Mouse (Mus musculus) testis, adult 2 months (tissue): ENCODE data around the gene Phf14. TPM values are rescaled to one million over a fixed set of nuclear protein-coding genes. Genes with fewer than 3 reads are reported as not detected.

Experiments used
- H3K27ac ChIP-seq: fragments of 200-500 bp; 2 replicates; pipeline ENCODE4 v1.5.1; 2012; ENCODE audit warnings: low read depth, low read length; ENCODE audit not compliant: control insufficient read depth, insufficient read depth
- H3K27me3 ChIP-seq: fragments of 200-500 bp; 2 replicates; pipeline ENCODE4 v1.6.1; 2012; ENCODE audit warnings: mild to moderate bottlenecking, low read length, moderate library complexity; ENCODE audit not compliant: control insufficient read depth, insufficient read depth
- H3K36me3 ChIP-seq: fragments of 200-500 bp; 2 replicates; pipeline ENCODE4 v1.6.1; 2012; ENCODE audit warnings: mild to moderate bottlenecking, low read length; ENCODE audit not compliant: control insufficient read depth, insufficient read depth
- H3K4me1 ChIP-seq: fragments of 200-500 bp; 2 replicates; pipeline ENCODE4 v1.6.1; 2012; ENCODE audit warnings: low read length; ENCODE audit not compliant: control insufficient read depth, insufficient read depth
- H3K4me3 ChIP-seq: fragments of 200-500 bp; 2 replicates; pipeline ENCODE4 v1.5.1; 2012; ENCODE audit warnings: low read depth, mild to moderate bottlenecking, low read length, moderate library complexity, mixed read lengths; ENCODE audit not compliant: control insufficient read depth
- CTCF ChIP-seq: fragments of 200-500 bp; IDR thresholded peaks from 2 replicates; pipeline ENCODE4 v1.5.1; 2012; ENCODE audit warnings: low read depth, mild to moderate bottlenecking, inconsistent platforms, low read length, moderate library complexity; ENCODE audit not compliant: control insufficient read depth, insufficient read depth, insufficient replicate concordance
- POLR2A ChIP-seq: fragments of 200-500 bp; IDR thresholded peaks from 2 replicates; pipeline ENCODE4 v1.6.1; 2012; ENCODE audit warnings: low read depth, mild to moderate bottlenecking, inconsistent platforms, low read length, moderate library complexity; ENCODE audit not compliant: control insufficient read depth
- polyA plus RNA-seq: library from polyadenylated mRNA; depleted of rRNA; stranded (reverse); fragments of >200 nt; gene quantifications from 2 replicates; pipeline ENCODE4 v1.2.3, GENCODE M21; 2012

Gene Phf14
- polyA plus RNA-seq, 1 experiment, result 5.7 TPM

- no peaks in the 10 kb centered on the region for H3K27me3 ChIP-seq
- H3K4me3 ChIP-seq, result no peak overlapping the region
- no peaks in the 10 kb centered on the region for H3K36me3 ChIP-seq
- no peak overlapping the region for H3K27ac ChIP-seq
- TF ChIP-seq CTCF (no peak), POLR2A (no peak)
- no peaks in the 10 kb centered on the region for H3K4me1 ChIP-seq
Observed at GRCm38 (mm10) chr6:12058717-12059116, 151.1 kb downstream of the Phf14 start.

DNA sequence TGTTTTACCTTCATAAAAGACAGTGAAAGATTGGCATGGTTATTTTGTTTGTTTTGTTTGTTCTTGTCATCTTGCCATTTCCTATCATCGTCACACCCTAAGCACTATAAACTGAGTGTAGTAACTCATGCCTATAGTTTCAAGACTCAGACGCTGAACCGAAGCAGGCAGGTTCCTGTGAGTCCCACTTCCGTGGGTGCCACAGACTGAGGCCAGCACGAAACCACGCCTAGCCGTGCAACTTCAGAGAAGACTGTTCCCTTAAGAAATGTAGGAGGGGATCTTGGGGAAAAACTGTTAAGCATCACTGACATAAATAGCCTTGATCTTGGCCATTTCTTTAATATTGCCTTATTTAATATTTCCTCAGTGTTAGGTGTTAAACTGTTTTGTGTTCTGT, 152.4 kb downstream of the Phf14 start:
- TF ChIP-seq CTCF (no peak), POLR2A (no peak)
- no peak overlapping the region for H3K27ac ChIP-seq
- no peak overlapping the region for H3K4me3 ChIP-seq
- H3K27me3 ChIP-seq, result no peaks in the 10 kb centered on the region
- no peaks in the 10 kb centered on the region for H3K4me1 ChIP-seq
- no peaks in the 10 kb centered on the region for H3K36me3 ChIP-seq

DNA sequence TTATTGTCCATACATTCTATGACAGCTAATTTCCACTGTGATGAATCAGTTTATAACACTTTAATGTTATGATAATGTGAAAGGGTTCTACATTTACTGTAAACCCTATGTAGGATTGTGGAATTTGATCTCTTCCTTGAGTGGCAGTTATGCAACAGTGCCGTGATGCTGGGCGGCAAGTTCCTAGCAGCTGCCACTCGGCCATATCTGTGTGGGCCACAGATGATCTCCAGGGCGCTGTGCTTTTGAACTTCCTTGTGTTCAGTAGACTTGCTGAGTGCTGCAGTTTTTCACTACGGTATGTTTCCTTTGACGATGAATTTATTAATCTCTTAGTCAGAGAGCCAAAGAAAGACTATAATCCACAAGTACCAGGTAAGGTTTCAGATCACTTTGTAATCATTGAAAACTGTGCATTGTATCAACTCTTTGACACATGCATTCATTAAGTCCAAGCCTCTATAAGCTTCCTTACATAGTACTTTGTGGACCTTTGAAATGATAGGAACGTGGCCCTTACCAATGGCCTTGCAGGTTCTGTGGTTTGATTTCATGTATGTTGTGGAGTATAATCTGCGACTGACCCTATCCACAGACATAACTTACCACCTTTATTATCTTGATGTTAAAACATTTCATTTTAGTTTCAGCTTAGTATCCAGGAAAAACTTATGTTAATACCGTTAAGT, 153.0 kb downstream of the Phf14 start:
- TF ChIP-seq POLR2A (no peak), CTCF (no peak)
- Histone ChIP-seq H3K27ac (no peak overlapping the region), H3K27me3 (no peaks in the 10 kb centered on the region), H3K4me1 (no peaks in the 10 kb centered on the region), H3K4me3 (no peak overlapping the region), H3K36me3 (no peaks in the 10 kb centered on the region)

DNA sequence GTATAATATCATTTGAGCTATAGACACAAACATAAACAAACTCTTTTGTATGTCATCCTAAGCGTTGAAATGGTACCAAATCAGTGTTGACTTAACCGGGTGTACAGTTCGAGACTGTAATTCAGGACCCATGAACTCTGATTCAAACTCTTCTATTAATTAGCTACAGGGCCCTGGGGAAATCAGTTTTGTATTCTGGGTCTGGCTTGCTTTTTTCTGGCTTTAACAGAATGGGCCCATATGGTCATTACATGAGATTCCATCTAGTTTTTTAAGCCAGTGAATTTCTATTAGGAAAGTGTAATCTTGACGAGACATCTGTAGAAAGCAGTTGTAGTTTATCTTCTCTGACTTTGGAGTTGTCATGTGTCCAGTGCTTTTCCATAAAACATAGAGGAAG, 160.3 kb downstream of the Phf14 start:
- no peak overlapping the region for H3K27ac ChIP-seq
- no peaks in the 10 kb centered on the region for H3K36me3 ChIP-seq
- no peaks in the 10 kb centered on the region for H3K27me3 ChIP-seq
- H3K4me3 ChIP-seq, result no peak overlapping the region
- TF ChIP-seq POLR2A (no peak), CTCF (no peak)
- H3K4me1 ChIP-seq, result no peaks in the 10 kb centered on the region

DNA sequence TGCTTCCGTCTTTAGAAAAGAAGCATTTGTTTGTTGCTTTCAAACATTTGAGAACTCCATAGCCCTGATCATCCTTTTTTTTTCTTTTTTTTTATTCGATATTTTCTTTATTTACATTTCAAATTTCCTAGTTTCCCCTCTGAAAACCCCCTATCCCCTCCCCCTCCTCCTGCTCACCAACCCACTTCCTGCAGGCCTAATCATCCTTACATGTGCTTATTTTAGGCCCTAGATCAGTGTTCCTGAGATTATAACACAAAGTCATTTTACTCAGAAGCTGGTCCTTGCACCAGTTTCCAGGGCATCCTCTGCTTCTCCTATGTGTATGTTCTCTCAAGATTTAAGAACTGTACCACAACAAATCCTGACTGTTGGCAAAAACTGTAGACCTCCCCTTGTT, 161.7 kb downstream of the Phf14 start:
- TF ChIP-seq CTCF (no peak), POLR2A (no peak)
- no peak overlapping the region for H3K27ac ChIP-seq
- no peak overlapping the region for H3K4me3 ChIP-seq
- no peaks in the 10 kb centered on the region for H3K36me3 ChIP-seq
- H3K4me1 ChIP-seq, result no peaks in the 10 kb centered on the region
- H3K27me3 ChIP-seq, result no peaks in the 10 kb centered on the region

GRCm38 (mm10) chr6:12074599-12074998, 167.0 kb downstream of the Phf14 start:
- Histone ChIP-seq H3K27me3 (no peaks in the 10 kb centered on the region), H3K4me1 (no peaks in the 10 kb centered on the region), H3K27ac (no peak overlapping the region), H3K4me3 (no peak overlapping the region), H3K36me3 (no peaks in the 10 kb centered on the region)
- TF ChIP-seq CTCF (no peak), POLR2A (no peak)

GRCm38 (mm10) chr6:12077338-12077737, 169.7 kb downstream of the Phf14 start:
- no peak overlapping the region for H3K4me3 ChIP-seq
- no peaks in the 10 kb centered on the region for H3K27me3 ChIP-seq
- no peaks in the 10 kb centered on the region for H3K4me1 ChIP-seq
- H3K27ac ChIP-seq, result no peak overlapping the region
- H3K36me3 ChIP-seq, result no peaks in the 10 kb centered on the region
- TF ChIP-seq POLR2A (no peak), CTCF (no peak)
